Mouse (Mus musculus) neural tube, embryonic 12.5 days (tissue): Measurements from ENCODE around the gene Ocel1. TPM values are rescaled to one million over a fixed set of nuclear protein-coding genes. Genes with fewer than 3 reads are reported as not detected.

Experiments used
- ATAC-seq: fragments of 200-750 bp; cut with Nextera tagmentation; 2 replicates; pipeline ENCODE4 v1.8.0; 2017; ENCODE audit warnings: low read depth, mild to moderate bottlenecking, moderate TSS enrichment, moderate library complexity; ENCODE audit not compliant: low FRiP score
- H3K27ac ChIP-seq: fragments of 300-500 bp; sonication (generic); 2 replicates; pipeline ENCODE4 v1.5.1; 2016
- H3K27me3 ChIP-seq: fragments of 300-500 bp; sonication (generic); replicated peaks from 2 replicates; pipeline ENCODE4 v1.6.1; 2016; ENCODE audit warnings: mild to moderate bottlenecking
- H3K36me3 ChIP-seq: fragments of 300-500 bp; sonication (generic); 2 replicates; pipeline ENCODE4 v1.6.1; 2016; ENCODE audit warnings: mild to moderate bottlenecking
- H3K4me1 ChIP-seq: fragments of 300-500 bp; sonication (generic); 2 replicates; pipeline ENCODE4 v1.6.1; 2016
- H3K4me2 ChIP-seq: fragments of 300-500 bp; sonication (generic); replicated peaks from 2 replicates; pipeline ENCODE4 v1.6.1; 2016; ENCODE audit warnings: mild to moderate bottlenecking
- H3K4me3 ChIP-seq: fragments of 300-500 bp; sonication (generic); 2 replicates; pipeline ENCODE4 v1.5.1; 2016
- H3K9ac ChIP-seq: fragments of 300-500 bp; sonication (generic); 2 replicates; pipeline ENCODE4 v1.6.1; 2016; ENCODE audit warnings: mild to moderate bottlenecking
- H3K9me3 ChIP-seq: fragments of 300-500 bp; sonication (generic); 2 replicates; pipeline ENCODE4 v1.6.1; 2016; ENCODE audit warnings: mild to moderate bottlenecking
- whole genome bisulfite sequencing: fragments of 180-500 bp; shearing (Covaris S2); methylation state at CpG from one replicate; pipeline ENCODE4 v1.1.7; 2016; 5-methylcytosine and 5-hydroxymethylcytosine counted together
- polyA plus RNA-seq: library from polyadenylated mRNA; unstranded; fragments of >200 nt; fragmentation: Nextera tagmentation; extraction: Ambion mirVana; gene quantifications from 2 replicates; pipeline ENCODE4 v1.2.1, GENCODE M21; 2016

Gene Ocel1
- polyA plus RNA-seq, 1 experiment from 2014 or later, result 5.7 TPM

GRCm38 (mm10) chr8:71381421-71381970 is 10.4 kb downstream of the Ocel1 start, which contains the start of gene Nr2f6:
Nr2f6 (minus strand) TSS chr8:71381960.
- peak within 1 kb of the TSS; percentile 81 for H3K4me3 ChIP-seq
- peaks cover 44% of the 10 kb centered on the region for H3K4me1 ChIP-seq
- H3K36me3 ChIP-seq, result peaks cover 8% of the 10 kb centered on the region

GRCm38 (mm10) chr8:71381971-71382961 is 11.2 kb downstream of the Ocel1 start:
- peak; percentile 84 for ATAC-seq
- peak overlapping the region; percentile 99 for H3K4me2 ChIP-seq
- peaks cover 38% of the 10 kb centered on the region for H3K4me1 ChIP-seq
- peak overlapping the region; percentile 84 for H3K9ac ChIP-seq
- no peaks in the 10 kb centered on the region for H3K27me3 ChIP-seq
- 2% methylated on average over 80 of the region's 80 CpGs for WGBS
- H3K36me3 ChIP-seq, result peaks cover 8% of the 10 kb centered on the region
- peak overlapping the region; percentile 81 for H3K4me3 ChIP-seq
- peak overlapping the region; percentile 93 for H3K27ac ChIP-seq
- H3K9me3 ChIP-seq, result no peaks in the 10 kb centered on the region

More at GRCm38 (mm10) chr8:71381421-71381970, 10.4 kb downstream of the Ocel1 start, which contains the start of gene Nr2f6:
- Histone ChIP-seq H3K27me3 (no peaks in the 10 kb centered on the region; the same call in 1 of the 2 replicates), H3K27ac (peak within 1 kb of the TSS; percentile 93), H3K9ac (peak within 1 kb of the TSS; percentile 84), H3K4me2 (peak within 1 kb of the TSS; percentile 99), H3K9me3 (no peaks in the 10 kb centered on the region)
- peak; percentile 35; the same call in 1 of the 2 replicates for ATAC-seq
- WGBS, result under 1% methylated on average over 75 of the region's 89 CpGs

- WGBS, result 10% methylated on average over 12 of the region's 12 CpGs
- H3K9me3 ChIP-seq, result no peaks in the 10 kb centered on the region
- H3K4me3 ChIP-seq, result no peak overlapping the region
- H3K4me1 ChIP-seq, result peaks cover 34% of the 10 kb centered on the region
- ATAC-seq, result no peak
- H3K4me2 ChIP-seq, result no peak overlapping the region
- no peak overlapping the region for H3K9ac ChIP-seq
- no peaks in the 10 kb centered on the region for H3K27me3 ChIP-seq
- peaks cover under 1% of the 10 kb centered on the region; the same call in 1 of the 2 replicates for H3K36me3 ChIP-seq
- H3K27ac ChIP-seq, result 0 out of 2 replicates have a peak overlapping the region, but pooled peaks have one; percentile 93
Measured at GRCm38 (mm10) chr8:71383396-71383795, 12.3 kb downstream of the Ocel1 start.

- Histone ChIP-seq H3K4me2 (no peak overlapping the region), H3K27ac (no peak overlapping the region), H3K9me3 (no peaks in the 10 kb centered on the region), H3K36me3 (no peaks in the 10 kb centered on the region), H3K27me3 (no peaks in the 10 kb centered on the region), H3K4me3 (no peak overlapping the region), H3K4me1 (peaks cover 30% of the 10 kb centered on the region), H3K9ac (no peak overlapping the region)
- WGBS, result 60% methylated on average over 3 of the region's 3 CpGs
- no peak for ATAC-seq
Measured at GRCm38 (mm10) chr8:71383860-71384259, 12.8 kb downstream of the Ocel1 start.

GRCm38 (mm10) chr8:71385212-71385835 is 14.2 kb downstream of the Ocel1 start:
- 70% methylated on average over 12 of the region's 12 CpGs for WGBS
- Histone ChIP-seq H3K4me2 (no peak overlapping the region), H3K4me1 (peaks cover 15% of the 10 kb centered on the region), H3K27ac (no peak overlapping the region), H3K9ac (no peak overlapping the region), H3K36me3 (no peaks in the 10 kb centered on the region), H3K9me3 (no peaks in the 10 kb centered on the region), H3K27me3 (no peaks in the 10 kb centered on the region), H3K4me3 (no peak overlapping the region)
- ATAC-seq, result no peak

GRCm38 (mm10) chr8:71388267-71388666 is 17.2 kb downstream of the Ocel1 start:
- 76% methylated on average over 1 of the region's 1 CpGs for WGBS
- Histone ChIP-seq H3K9ac (no peak overlapping the region), H3K36me3 (no peaks in the 10 kb centered on the region), H3K9me3 (no peaks in the 10 kb centered on the region), H3K4me2 (no peak overlapping the region), H3K4me1 (peaks cover 11% of the 10 kb centered on the region; the same call in 1 of the 2 replicates), H3K27ac (no peak overlapping the region), H3K4me3 (no peak overlapping the region), H3K27me3 (no peaks in the 10 kb centered on the region)
- no peak for ATAC-seq

- Histone ChIP-seq H3K4me1 (peaks cover 8% of the 10 kb centered on the region), H3K27ac (no peak overlapping the region), H3K27me3 (no peaks in the 10 kb centered on the region), H3K36me3 (no peaks in the 10 kb centered on the region), H3K9ac (no peak overlapping the region), H3K4me3 (no peak overlapping the region), H3K4me2 (no peak overlapping the region), H3K9me3 (no peaks in the 10 kb centered on the region)
- no peak for ATAC-seq
- WGBS, result 86% methylated on average over 2 of the region's 2 CpGs
Measured at GRCm38 (mm10) chr8:71391696-71392095, 20.6 kb downstream of the Ocel1 start.

GRCm38 (mm10) chr8:71392391-71392790 is 21.3 kb downstream of the Ocel1 start:
- H3K4me3 ChIP-seq, result no peak overlapping the region
- ATAC-seq, result no peak
- H3K9ac ChIP-seq, result no peak overlapping the region
- no peaks in the 10 kb centered on the region for H3K36me3 ChIP-seq
- peaks cover 11% of the 10 kb centered on the region for H3K4me1 ChIP-seq
- no peak overlapping the region for H3K4me2 ChIP-seq
- WGBS, result 77% methylated on average over 5 of the region's 5 CpGs
- H3K9me3 ChIP-seq, result no peaks in the 10 kb centered on the region
- H3K27ac ChIP-seq, result no peak overlapping the region
- H3K27me3 ChIP-seq, result no peaks in the 10 kb centered on the region

- Histone ChIP-seq H3K4me3 (no peak overlapping the region), H3K9me3 (no peaks in the 10 kb centered on the region), H3K4me2 (0 out of 2 replicates have a peak overlapping the region, but pooled peaks have one; percentile 14), H3K36me3 (no peaks in the 10 kb centered on the region), H3K27me3 (no peaks in the 10 kb centered on the region), H3K27ac (no peak overlapping the region), H3K9ac (no peak overlapping the region), H3K4me1 (peaks cover 16% of the 10 kb centered on the region)
- WGBS, result 15% methylated on average over 3 of the region's 3 CpGs
- ATAC-seq, result no peak
Measured at GRCm38 (mm10) chr8:71392871-71393270, 21.8 kb downstream of the Ocel1 start.

- no peak overlapping the region for H3K9ac ChIP-seq
- H3K9me3 ChIP-seq, result no peaks in the 10 kb centered on the region
- H3K4me3 ChIP-seq, result no peak overlapping the region
- WGBS, result 80% methylated on average over 7 of the region's 7 CpGs
- no peak overlapping the region for H3K27ac ChIP-seq
- H3K27me3 ChIP-seq, result no peaks in the 10 kb centered on the region
- H3K36me3 ChIP-seq, result peaks cover 9% of the 10 kb centered on the region
- no peak overlapping the region for H3K4me2 ChIP-seq
- ATAC-seq, result no peak
- peaks cover 16% of the 10 kb centered on the region for H3K4me1 ChIP-seq
Measured at GRCm38 (mm10) chr8:71394481-71394880, 23.4 kb downstream of the Ocel1 start.

- Histone ChIP-seq H3K36me3 (peaks cover 14% of the 10 kb centered on the region), H3K4me3 (no peak overlapping the region), H3K27me3 (no peaks in the 10 kb centered on the region), H3K27ac (no peak overlapping the region), H3K4me1 (peaks cover 16% of the 10 kb centered on the region), H3K4me2 (no peak overlapping the region), H3K9me3 (no peaks in the 10 kb centered on the region), H3K9ac (no peak overlapping the region)
- WGBS, result 85% methylated on average over 10 of the region's 10 CpGs
- no peak for ATAC-seq
Measured at GRCm38 (mm10) chr8:71395071-71395470, 24.0 kb downstream of the Ocel1 start.

GRCm38 (mm10) chr8:71395629-71396028 is 24.5 kb downstream of the Ocel1 start, which contains the start of gene Ushbp1:
Ushbp1 (minus strand) TSS chr8:71395802.
- Histone ChIP-seq H3K9ac (peak within 1 kb of the TSS; percentile 69; the same call in 1 of the 2 replicates), H3K9me3 (no peaks in the 10 kb centered on the region)
- WGBS, result 92% methylated on average over 9 of the region's 9 CpGs

More at GRCm38 (mm10) chr8:71395629-71396028, 24.5 kb downstream of the Ocel1 start, which contains the start of gene Ushbp1:
- Histone ChIP-seq H3K4me2 (peak within 1 kb of the TSS; percentile 75), H3K4me3 (peak within 1 kb of the TSS; percentile 63), H3K36me3 (peaks cover 14% of the 10 kb centered on the region), H3K4me1 (peaks cover 16% of the 10 kb centered on the region), H3K27me3 (no peaks in the 10 kb centered on the region), H3K27ac (no peak within 1 kb of the TSS; the same call in 1 of the 2 replicates)
- ATAC-seq, result no peak
